Mouse (Mus musculus): ENCODE data around the gene Nlgn2. TPM values are rescaled to one million over a fixed set of nuclear protein-coding genes. Genes with fewer than 3 reads are reported as not detected.
A peak's percentile ranks its signal among the peaks of the same experiment; 100 is the strongest.
"Not testable (repeated sequence)": the region's sequence is repeated elsewhere in the genome, so short reads cannot be mapped to it uniquely, and the experiment has no call there.

The Nlgn2 gene
- total RNA-seq, 2 experiments from 2014 or later, result 17.3 to 23.5 TPM

DNA sequence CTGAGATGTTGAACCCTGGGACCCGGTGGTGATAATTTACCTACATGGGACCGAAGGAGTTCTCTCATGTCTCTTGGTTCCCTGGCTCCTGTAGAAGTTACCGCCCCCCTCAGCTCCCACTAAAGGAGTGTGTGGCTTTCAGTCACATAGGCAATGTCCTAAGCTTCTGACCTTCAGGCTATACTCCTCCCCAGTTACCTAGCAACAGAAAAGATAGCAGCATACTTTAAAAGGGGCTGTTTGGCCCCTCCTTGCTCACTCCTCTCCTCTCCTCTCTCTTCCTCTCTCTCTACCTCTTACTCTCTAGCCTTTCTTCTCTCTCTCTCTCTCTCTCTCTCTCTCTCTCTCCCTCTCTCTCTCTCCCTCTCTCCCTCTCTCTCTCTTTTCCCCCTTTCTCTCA lies 26.1 kb upstream of the Nlgn2 start:
- DNase-seq, result not testable (repeated sequence)

DNA sequence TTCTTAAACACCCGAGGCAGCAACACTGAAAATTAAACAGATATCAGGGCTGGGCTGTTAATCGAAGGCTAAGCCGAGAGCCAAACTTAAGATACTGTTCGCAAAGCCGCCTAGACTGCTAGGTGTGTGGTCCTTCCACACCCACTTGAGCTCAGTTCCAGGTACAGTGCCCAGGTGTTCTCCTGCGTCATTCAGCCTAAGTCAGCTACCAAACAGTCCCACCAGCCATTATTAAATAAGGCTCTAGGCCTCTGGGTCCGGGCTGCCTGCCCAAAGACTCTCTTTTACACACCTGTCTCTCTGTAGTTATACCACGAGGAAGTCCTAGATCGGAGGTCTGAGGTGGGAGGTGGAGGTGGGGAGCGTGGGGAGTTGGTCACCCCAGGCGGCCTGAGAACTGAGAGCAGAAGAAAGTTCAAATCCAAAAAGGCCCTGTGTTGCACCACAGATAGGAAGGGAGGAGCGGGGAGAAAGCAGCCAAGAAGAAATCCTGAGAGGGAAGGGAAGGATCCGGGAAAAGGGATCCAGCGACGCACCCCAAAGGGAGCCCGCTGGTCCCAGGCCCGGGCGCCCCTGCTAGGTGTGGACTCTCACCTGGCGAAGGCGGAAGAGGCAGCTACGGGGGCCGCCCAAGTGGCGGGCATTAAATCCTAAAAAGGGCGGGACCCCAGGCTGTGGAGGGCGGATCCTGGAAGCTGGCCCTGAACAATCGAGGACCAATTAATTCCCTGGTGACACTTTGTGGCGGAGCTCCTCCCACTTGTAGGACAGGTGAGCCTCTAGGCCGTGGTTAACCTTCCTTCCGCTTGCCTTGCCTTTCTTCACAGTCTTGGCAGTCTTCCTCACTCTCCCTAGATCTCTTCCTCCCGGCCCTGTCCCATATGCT lies 20.8 kb upstream of the Nlgn2 start, which contains the start of gene Tnk1:
Tnk1 (minus strand) TSS at position 618 of the 886 bp plus-strand sequence.
- DNase-seq, result no peak

DNA sequence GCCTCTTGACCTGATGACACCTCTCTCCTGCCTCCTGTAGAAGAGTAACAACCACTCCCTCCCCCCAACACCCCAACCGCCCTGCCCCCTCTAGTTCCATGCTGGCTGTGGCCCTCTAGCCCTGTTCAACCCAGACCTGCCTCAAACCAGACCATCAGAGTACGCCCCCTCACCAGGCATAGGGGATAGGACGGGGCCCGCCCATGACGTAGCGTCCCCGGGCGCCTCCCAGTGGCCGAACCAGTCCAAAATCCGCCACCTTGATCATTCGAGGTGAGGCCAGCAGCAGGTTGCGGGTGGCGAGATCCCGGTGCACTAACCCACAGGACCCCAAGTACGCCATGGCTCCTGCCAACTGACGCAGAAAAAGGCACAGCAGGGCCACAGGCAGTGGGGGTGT lies 17.8 kb upstream of the Nlgn2 start:
- DNase-seq, result peak; percentile 69

DNA sequence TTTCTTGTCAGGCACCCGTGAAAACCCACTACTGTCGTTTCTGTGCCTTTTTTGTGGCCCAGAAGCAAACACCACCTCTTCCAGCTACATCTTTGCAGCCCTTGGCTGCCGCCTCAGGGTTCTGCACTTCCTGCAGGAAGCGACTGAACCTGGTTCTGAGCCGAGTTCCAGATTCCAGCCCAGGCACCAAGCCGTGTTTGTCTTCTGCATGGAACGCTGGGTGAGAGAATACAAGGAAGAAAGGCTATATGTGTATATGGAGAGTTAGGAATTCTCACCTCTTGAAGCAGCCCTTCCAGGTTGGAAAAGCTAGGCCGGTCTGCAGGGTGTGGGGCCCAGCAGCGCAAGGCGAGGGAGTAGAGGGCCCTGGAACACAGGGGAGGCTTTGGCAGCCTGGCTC lies 17.1 kb upstream of the Nlgn2 start:
- DNase-seq, result no peak

DNA sequence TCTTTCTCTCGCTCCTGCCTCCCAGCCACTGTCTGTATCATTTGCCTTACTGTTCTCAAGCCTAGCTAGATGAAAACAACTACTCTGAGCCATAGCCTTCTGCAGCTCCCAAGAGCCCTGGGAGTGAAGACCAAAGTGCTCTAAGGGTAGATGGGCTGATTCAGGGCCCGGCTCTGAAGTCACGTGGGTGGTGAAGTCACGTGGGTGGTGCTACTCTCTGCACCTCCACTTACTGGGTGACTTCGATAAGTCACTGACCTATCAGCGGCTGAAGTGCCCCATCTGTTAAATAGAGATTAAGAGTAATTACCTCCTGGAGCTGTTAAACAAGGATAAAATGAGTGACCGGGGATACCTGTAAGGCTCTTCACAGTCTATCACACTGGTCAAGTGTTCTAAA lies 16.4 kb upstream of the Nlgn2 start:
- no peak for DNase-seq

DNA sequence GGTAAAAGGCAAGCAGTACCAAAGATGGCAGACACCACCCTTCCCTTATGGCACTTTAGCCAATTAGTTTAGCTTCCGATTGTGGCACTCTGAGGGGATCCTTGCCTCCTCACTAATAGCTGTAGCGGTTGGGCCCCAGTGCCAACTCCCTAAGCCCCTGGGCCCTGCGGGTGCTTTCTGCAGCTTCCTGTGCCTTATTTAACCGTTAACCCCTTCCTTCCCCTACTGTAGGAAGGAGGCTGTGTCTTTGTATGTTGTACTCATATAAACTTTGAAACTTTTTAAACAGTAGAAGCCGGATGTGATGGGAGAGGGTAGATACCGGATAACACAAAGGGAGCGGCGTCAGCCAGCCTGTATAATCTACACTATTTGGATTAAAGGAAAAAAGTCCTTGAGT lies 13.2 kb upstream of the Nlgn2 start:
- no peak for DNase-seq

DNA sequence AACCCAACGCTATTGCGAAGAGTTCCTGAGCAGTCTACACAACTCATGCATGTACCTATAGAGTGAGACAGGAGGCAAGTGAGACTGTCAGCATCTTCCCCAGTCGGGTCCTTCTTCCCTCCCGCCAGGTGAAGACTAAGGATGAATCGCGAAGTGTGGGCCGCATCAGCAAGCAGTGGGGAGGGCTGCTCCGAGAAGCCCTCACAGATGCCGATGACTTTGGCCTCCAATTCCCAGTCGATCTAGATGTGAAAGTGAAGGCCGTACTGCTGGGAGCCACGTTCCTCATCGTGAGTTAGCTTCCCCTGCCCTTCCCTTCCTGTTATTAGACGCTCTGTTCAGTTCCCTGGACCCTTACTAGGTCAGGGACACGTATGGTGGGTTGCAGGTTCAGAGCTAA lies 12.3 kb upstream of the Nlgn2 start:
- no peak for DNase-seq

DNA sequence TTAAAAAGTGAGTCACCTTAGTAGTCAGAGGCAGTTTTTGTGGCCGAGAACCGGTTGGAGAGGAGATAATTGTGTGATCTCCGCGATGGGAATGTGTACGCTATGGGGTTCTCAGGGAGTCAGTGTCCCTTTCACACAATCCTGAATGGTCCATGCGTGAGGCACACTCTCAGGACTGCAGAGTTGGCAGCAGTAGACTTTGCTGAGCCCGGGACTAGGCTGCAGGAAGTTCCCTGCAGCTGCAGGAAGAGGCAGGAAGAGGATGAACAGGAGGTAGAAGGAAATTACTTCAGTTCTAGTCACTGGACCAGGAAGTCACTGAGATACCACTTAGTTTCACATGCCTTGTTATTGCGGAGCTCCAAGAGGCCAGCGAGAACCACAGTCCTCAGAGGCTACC lies 11.5 kb upstream of the Nlgn2 start:
- DNase-seq, result no peak

DNA sequence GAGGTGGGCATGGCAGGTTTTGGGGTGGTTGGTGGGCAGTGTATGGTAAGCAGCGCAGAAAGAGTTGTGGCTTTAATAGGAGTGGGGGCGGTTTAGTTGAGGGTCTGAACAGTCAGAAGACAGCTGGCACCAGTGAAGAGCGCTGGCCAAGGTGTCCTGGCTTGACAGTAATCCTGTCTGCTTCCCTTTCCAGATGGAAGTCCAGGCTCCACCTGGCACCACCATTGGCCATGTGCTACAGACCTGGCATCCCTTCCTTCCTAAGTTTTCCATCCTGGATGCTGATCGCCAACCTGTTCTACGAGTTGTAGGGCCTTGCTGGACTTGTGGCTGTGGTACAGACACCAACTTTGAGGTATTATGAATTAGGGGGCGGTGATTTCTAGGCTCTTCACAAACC lies 10.4 kb upstream of the Nlgn2 start:
- DNase-seq, result no peak

DNA sequence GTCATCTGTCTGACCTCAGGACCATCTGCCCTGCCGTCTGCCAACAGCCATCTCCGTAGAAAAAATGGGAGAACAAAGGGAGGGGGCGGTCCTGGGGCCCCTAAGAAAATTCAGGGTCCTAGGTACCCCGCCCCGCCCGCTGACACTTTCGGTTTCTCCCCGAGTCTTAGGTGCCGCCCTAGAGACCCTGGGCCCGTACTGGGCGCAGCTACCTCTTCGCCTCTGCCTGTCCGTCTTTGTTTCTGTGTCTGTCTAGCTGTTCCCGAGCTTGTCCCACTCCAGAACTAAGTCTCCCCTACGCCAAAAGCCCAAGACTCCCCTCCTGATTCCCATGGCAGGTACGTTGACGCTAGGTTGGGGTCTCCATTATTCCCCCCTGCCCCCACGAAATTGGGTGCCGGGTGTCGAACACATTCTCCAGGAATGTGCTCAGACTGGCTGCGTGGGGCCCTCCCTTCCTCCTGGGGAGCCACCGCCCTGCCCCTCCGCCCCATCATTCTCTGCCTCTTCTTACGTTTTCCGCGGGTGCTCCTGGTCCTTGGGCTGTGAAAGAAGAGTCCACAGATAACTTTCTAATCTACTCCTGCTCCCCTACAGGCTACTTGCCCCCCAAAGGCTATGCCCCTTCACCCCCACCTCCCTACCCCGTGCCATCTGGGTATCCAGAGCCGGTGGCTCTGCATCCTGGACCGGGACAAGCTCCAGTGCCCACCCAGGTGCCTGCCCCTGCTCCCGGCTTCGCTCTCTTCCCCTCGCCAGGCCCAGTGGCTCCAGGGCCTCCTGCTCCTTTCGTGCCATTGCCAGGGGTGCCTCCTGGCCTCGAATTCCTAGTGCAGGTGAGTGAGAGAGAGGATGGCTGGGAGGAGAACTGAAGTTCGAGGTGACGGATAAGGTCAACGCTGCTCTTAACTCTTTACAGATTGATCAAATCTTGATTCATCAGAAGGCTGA lies 9.4 kb upstream of the Nlgn2 start:
- DNase-seq, result peak; percentile 48

DNA sequence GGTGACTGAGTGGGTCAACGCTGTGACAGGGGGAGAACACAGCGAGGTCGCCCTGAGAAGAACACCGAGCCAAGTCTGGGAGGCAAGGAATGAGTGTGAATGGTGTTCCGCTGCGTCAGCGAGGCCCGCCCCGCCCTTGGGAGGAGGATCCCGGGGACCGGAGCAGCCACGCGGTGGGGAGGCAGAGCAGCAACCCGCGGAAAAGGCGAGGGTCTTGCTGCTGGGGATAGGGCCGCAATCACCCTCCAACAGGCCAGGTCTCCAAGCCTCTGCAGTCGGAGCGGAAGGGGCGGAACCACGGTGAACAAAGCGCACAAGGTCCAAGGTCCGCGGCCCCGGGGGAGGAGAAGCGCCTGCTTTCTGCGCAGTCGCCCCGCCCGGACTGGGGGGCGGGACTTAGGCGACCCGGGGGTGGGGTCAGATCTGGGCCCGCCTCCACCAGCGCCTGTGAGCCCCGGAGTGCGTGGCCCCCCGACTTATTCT lies 8.7 kb upstream of the Nlgn2 start, which contains the start of gene Plscr3:
Plscr3 (plus strand) TSS at position 179 of the 483 bp plus-strand sequence.
- DNase-seq, result peak; percentile 97

DNA sequence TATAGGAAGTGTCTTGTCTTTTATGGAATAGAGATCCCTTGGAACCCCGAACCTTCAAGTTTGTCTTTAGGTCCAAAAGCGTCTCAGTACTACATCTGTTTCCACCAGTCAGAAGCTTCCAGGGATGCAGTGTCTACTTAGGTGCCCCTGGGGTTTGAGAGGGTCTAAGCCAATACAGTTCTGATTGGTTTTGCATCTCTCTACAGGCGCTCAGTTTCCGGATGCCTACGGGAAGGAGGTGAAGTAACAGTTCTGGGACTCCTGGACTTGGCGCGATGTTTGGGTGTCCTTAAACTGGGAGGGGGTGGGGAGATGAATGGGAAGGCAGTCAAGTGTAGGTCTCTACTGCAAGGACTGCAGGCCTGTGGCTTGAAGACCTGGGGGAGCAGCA lies 1.1 kb upstream of the Nlgn2 start:
- no peak for DNase-seq

DNA sequence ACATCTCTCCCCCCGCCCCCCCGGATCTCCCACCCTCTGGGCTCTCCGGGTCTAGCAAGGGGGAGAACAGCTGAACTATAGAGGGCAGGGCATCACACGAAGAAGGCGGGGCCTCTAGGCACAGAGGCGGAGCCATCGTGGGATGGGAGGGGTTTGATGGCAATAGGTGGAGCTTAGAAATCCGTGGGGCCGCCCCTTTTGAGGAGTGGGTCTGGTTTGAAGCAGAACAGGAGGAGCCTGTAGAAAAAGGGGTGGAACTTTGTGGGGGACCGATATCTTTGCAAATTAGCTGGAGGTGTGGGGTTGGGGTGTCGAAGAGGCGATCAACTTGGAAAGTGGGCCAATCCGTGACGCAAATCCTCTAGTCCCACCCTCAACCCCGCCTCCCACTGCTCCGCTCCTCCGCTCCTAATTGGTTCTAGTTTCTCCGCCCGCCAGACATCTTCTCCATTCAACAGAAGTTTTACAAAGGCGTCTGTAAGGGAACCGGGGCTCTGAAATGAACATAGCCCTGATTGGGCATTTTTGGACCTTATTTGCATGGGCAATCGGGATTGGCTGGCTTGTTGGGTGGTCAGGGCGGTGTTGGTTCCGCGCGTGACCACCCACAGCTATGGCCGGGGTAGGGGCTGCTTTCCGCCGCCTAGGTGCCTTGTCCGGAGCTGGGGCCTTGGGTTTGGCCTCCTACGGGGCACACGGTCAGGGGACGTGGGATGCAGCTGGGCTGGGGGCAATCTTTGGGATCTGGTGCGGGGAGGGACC lies 549 bp upstream of the Nlgn2 start, which contains the start of gene Tmem256:
Tmem256 (plus strand) TSS at position 563 of the 762 bp plus-strand sequence.
- DNase-seq, result peak; percentile 94

DNA sequence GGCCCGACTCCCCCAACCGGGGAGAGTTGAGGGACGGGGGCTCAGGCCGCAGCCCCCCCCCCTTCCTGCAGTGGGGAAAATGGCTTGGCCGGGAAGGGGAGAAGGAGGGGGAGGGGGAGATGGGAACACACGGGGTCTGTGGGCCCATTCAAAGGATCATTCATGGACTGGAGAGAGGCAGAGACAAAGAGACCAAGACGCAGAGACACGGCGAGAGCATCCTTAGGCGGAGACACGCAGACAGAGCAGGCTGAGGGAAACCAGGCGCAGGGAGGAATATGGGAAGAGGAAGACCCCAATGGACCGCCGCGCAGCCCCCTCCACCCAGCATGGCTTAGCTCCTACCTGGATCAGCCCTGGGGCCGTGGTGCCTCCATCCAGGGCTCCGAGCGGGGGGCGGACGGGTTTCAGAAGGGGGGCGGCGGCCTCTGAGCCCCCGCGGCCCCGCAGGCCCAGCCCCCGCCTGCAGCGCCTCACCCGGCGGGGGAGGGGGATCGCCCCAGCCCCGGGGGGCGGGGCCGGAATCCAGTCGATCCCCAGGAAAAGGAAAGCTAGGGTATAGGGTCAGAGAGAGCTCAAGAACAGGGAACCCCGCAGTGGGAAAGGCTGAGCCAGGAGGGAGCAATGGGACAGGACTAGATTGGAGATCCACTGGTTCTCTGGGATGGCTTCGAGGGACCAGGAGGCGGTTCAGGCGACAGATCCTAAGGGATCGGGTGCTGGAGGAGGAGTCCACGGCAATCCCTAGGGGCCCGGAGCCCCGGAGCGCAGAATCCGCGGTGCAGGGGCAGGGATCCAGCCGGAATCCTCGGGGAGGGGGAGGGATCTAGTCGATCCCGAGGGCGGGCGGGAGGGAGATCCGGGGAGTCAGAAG lies 644 bp downstream of the Nlgn2 start:
- DNase-seq, result peak; percentile 58

DNA sequence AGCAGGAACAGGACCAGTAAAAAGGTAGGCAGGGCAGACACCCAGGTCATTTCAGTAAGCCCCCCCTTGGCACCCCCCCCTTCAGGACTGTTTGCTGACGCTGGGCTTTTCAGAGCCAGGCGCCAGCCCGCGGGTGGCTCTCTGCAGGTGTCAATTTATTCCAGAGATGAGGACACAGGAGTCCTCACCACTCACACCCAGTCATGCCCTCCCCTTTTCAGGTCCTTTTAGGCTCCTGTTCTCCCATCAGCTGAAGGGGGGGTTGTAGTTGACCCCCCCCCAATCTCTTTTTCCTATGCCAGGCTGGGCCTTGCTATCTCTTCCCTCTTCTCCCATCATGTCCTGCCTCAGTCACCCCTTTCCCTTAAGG lies 1.6 kb downstream of the Nlgn2 start:
- DNase-seq, result no peak

DNA sequence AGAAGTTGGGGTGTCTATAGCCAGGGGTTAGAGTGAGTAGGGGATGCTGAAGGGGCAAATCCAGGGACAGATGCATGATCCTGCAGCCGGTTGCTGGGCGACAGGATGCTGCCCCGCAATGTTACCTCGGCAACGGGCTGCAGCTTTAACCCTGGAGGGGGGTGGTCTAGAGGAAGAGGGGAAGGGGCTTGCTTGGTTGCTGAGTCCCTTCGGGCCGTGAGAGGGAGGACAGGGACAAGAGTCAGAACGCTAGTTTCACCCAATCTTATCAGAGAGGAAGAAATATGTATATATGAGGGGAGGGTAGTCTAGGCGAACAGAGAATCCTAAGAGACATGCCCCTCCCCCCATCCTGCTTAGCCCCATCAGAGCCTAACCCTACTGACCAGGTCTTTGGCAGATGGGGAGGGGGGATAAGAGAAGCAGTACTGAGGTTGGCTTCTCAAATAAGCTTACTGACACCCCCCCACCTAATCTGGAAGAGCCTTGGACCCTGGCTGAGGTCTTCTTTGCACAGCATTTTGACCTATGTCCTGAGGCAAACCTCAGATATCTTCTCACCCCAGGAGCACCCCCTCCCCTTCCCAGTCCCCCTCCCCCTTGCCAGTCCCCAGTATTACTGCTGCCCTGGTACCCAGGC lies 2.1 kb downstream of the Nlgn2 start:
- no peak for DNase-seq

DNA sequence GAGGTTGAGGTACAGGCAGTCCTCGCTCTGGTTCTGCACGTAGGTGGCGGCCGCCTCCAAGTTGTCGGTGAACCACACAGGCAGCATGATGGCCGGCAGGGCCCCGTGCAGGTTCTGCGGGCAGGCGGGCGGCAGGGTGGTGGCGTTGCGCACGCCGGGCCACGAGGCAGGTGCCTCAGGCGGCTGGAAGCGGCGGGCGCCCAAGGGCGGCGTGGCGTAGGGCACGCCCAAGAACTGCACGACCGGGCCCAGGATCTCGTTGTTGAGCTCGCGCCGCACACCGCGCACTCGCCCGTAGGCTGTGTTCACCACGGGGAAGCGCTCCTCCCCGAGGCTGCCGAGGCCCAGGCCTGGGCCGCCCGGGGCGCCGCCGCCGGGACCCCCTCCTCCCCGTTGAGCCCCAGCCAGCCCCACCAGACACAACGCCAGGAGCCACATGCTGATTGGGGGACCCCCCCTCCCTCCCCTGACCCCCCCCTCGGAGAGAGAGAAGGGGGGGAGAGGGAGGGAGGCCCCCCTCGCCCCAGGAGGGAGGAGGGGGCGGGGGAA lies 3.5 kb downstream of the Nlgn2 start:
- peak; percentile 61 for DNase-seq

DNA sequence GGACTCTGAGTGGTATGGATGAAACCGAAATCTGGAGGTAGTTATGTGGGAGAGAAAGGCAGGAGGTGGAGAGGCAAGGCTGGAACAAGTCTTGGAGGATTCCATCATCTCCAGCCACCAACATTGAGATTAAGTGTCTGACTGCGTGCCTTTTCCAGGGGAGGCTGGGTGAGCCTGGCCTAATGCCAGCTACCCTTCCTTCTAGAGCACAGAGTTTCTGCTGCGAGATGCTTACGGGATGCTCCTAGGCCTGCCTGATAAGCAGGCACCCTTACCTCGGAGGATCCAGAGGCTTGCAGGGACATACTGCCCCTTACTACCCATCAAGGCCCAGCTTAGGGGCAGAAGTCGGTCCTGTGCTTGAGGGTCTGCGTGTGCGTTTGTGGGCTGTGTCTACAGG lies 4.0 kb downstream of the Nlgn2 start:
- DNase-seq, result no peak

DNA sequence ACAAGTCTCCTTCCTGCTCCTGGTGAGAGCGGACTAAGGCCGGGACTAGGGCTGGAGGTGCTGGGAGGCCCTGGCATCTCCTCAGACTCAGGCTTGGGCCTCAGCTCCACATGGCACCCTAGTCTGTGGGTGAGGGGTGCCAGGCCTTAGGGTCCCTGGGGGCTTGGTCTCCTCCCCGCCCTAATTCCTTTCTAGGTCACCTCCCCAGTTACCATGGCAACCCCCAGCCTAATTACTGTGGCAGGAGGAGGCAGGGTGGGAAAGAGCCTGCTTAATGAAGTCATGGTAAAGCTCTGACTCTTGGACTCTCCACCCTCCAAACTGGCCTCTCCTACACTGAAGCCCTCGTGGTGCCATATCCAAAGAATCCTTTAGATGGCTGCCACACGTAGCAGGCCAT lies 8.8 kb downstream of the Nlgn2 start:
- DNase-seq, result no peak

DNA sequence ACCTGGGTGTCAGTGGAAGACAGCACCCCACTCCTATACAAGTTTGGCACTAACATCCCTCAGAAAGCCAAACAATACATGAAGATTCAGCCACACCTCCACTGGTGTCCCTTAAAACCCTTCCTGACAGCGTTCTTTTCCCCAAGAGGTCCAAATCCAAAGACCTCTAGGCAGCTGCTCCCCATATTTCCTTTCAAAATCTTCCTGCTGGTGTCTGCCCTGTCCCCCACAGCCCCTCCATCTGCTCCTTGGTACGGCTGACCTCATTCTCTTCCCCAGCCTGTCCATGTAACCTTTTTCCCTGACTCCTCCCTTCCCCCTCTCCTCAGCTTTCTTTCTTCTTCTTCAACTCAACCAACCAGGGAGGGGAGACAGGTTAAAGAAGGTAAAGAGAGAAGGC lies 14.1 kb downstream of the Nlgn2 start:
- DNase-seq, result no peak
